Mouse (Mus musculus) 3T3-L1 (cell line): ENCODE data around the gene Rbm28.

ENCODE experiments used
- DNase-seq: peaks from one replicate; pipeline ENCODE4 v3.0.0-alpha.2; 2015; ENCODE audit warnings: low read depth, low spot score

Gene Rbm28

GRCm38 (mm10) chr6:29164314-29165244 is at the start of gene Rbm28:
Gene Rbm28, minus strand, starts transcription at chr6:29165006.
- DNase-seq: peak; percentile 98

- DNase-seq: no peak
Measured at GRCm38 (mm10) chr6:29214245-29214644, 49.4 kb upstream of the Rbm28 start.

DNA sequence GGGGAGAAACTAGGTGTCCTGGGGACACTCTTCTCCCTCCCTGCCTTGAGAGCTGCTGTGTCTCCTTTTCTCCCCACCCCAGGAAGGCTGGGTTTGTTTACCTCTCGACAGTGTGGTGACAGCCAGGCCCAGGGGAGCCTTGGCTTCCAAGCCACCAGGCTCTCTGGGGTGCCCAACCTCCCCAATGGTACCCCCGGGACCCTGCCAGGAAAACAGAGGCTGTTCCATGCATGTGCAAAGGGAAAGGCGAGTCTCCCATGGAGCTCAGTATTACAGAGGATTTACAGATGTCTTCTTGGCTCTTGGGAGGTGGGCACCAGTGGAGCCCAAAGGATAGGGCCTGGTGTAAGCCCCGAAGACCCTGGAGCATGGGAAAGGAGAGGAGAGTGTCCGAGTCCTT is 48.6 kb upstream of the Rbm28 start:
- DNase-seq: no peak

- DNase-seq: peak; percentile 82
Measured at GRCm38 (mm10) chr6:29211806-29212492, 47.1 kb upstream of the Rbm28 start.

DNA sequence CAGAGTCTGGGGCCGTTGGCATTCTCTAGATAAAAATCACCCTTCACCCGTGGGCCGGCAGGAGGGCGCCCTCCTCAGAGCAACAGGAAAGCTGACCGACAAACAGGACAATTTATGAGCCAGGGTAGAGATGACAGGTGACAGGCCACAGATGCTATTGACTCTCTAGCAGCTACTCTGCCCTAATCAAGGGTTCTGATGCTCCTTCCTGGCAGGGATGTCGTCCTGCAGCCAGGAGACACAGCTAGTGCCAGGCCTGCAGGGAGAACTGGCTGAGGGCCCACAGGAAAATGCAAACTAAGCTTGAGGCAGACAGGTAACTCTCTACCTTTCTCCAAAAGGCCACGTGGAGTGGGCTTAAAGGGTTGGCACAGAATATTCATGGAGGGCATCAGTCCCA is 46.3 kb upstream of the Rbm28 start:
- DNase-seq: peak; percentile 45

DNA sequence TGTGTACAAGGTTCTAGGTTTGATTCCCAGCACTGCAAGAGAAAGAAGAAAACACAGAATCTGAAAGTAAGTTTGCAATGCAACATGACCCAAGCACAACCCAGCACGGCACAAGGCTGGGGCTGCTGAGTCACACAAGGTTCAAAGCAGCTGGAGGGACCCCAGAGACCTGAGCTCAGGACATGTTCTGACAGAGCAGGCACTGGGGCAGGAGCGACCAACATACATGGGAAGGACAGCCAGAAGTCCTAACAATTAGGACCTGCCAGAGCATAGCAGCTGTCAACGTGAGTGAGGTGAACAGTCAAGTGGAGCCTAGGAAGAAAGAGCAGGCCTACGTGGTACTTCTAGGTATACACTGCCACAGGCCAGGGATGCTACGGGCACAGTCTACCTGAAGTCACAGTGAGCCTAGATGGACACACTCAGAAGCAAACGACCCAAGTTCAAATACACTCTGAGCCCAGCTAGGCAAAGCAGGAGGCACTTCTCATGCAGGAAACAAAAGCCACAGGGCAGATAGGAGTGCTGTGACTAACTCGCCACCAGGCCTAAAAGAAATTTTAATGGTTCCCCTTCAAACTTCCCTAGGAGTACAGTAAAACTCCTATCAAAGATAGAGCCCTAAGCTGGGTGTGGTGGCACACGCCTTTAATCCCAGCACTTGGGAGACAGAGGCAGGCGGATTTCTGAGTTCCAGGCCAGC is 45.6 kb upstream of the Rbm28 start:
- peak; percentile 54 for DNase-seq

GRCm38 (mm10) chr6:29208178-29208577 is 43.4 kb upstream of the Rbm28 start:
- DNase-seq: no peak

DNA sequence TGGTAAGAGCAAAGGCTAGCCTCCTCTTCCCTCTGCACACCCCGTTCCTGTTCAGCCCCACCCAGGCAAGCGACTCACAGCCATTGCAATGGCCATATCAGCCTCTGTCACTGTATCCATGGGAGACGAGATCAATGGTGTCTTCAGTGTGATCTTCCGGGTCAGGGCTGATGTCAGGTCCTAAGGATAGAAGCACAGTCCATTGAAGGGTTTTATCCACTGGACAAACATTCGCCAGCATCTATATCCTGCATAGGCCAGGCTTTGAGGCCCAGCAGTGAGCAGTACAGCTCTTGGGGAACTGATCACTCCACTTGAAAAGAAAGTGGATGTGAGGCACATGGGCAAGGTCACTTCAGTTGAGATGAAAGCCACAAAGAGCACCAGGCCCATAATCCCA is 42.2 kb upstream of the Rbm28 start:
- DNase-seq: no peak

- no peak for DNase-seq
Measured at GRCm38 (mm10) chr6:29206006-29206405, 41.2 kb upstream of the Rbm28 start.

GRCm38 (mm10) chr6:29204932-29205614 is 40.3 kb upstream of the Rbm28 start:
- DNase-seq: peak; percentile 81

DNA sequence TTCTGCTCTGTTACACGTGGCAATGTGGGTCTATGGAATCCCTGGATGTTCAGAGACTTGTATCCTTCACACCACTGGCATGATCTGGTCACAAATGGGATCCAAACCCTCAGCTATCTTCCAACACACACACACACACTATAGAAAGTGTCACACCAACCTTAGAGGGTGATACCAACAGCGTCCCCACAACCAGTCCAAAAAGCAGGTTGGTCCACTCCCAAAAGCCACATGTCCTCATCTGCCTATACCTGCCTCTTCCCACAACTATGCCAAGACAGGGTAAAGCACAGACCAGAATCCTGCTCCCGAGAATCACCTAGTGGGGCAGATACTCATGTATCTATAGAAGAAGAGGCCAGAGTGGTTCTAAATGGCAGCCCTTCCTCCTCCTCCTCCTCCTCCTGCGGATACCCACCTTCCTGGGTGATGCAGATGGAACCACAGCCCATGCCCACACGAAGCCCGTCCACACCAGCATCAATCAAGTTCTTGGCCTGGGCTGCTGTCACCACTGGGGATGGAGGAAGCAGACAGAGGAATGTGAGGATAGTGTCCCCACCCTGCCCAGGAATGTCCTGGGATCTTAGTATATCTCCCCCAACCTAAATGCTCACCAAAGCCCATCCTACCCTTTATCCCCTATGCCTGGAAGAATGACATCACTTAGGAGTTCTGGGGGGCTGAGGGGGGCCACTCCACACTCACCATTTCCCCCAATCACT is 39.2 kb upstream of the Rbm28 start:
- DNase-seq: peak; percentile 57

- no peak for DNase-seq
Measured at GRCm38 (mm10) chr6:29203096-29203495, 38.3 kb upstream of the Rbm28 start.

GRCm38 (mm10) chr6:29201988-29202387 is 37.2 kb upstream of the Rbm28 start:
- no peak for DNase-seq

DNA sequence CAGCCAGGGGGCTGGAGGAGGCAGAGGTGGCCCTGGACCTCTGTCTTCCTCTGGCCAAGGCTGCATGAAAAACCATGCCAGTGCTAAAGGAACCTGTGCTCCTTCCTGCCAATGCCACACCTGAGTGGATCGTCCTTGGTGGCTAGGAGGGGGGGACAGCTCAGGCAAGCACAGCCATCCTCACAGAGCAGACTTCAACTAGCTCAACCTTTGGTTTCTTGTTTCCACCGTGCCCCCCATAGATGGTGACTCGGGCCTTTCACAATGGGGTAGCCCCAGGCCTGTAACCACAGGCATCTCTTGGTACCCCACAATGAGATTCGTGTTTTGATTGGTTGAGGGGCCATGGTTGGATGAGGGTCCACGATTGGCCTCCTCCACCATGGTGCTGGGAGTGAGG is 36.5 kb upstream of the Rbm28 start:
- DNase-seq: no peak

- DNase-seq: no peak
Measured at GRCm38 (mm10) chr6:29200496-29200895, 35.7 kb upstream of the Rbm28 start.

- DNase-seq: no peak
Measured at GRCm38 (mm10) chr6:29199223-29199855, 34.5 kb upstream of the Rbm28 start.

- peak; percentile 99 for DNase-seq
Measured at GRCm38 (mm10) chr6:29198309-29199222, 33.8 kb upstream of the Rbm28 start.

GRCm38 (mm10) chr6:29195846-29196698 is 31.3 kb upstream of the Rbm28 start:
- peak; percentile 98 for DNase-seq
